Mouse (Mus musculus): ENCODE results near the gene Ino80.

GRCm38 (mm10) chr2:119328546-119328945 is 148.9 kb downstream of the Ino80 start:
- TF ChIP-seq CTCF (IDR thresholded peaks at IDR 0.05; ENCODE audit: low read depth, low read length) (no peak), POLR2A (IDR thresholded peaks at IDR 0.05; ENCODE audit: borderline replicate concordance, low read depth, low read length) (no peak)
